Mouse (Mus musculus): ENCODE measurements around the gene Gprc5c. TPM values are rescaled to one million over a fixed set of nuclear protein-coding genes. Genes with fewer than 3 reads are reported as not detected.

Gprc5c gene
- total and polyA plus RNA-seq, 3 experiments = not detected

GRCm38 (mm10) chr11:114807686-114808427, 43.1 kb upstream of the Gprc5c start:
- H3K27me3 ChIP-seq (ENCODE audit: control insufficient read depth in 1 of 2, insufficient read depth in 2 of 2, low read length in 2 of 2) = no peaks in the 10 kb centered on the region
- no peaks in the 10 kb centered on the region for H3K9me3 ChIP-seq (replicated peaks; ENCODE audit: insufficient read depth, low read length)
- no peaks in the 10 kb centered on the region for H3K36me3 ChIP-seq (ENCODE audit: control insufficient read depth in 1 of 2, insufficient read depth in 2 of 2, low read length in 2 of 2)
- no peak overlapping the region for H3K27ac ChIP-seq (ENCODE audit: control insufficient read depth, low read depth, low read length)
- H3K4me1 ChIP-seq (ENCODE audit: control insufficient read depth in 1 of 2, insufficient read depth in 2 of 2, low read length in 2 of 2) = no peaks in the 10 kb centered on the region
- no peak for DNase-seq (ENCODE audit: low read depth, low spot score)
- no peak overlapping the region for H3K9ac ChIP-seq (ENCODE audit: control insufficient read depth, low read depth, low read length, poor library complexity, severe bottlenecking)
- no peak overlapping the region for H3K4me3 ChIP-seq (ENCODE audit: control insufficient read depth in 1 of 2, insufficient read depth in 1 of 2, low read depth in 2 of 2, low read length in 2 of 2)
- H3K79me2 ChIP-seq (ENCODE audit: control insufficient read depth, insufficient read depth, low read length, poor library complexity) = no peaks in the 10 kb centered on the region
- TF ChIP-seq MAFK (IDR thresholded peaks at IDR 0.05; ENCODE audit: borderline replicate concordance, low read depth, low read length) (no peak), MAZ (IDR thresholded peaks at IDR 0.05; ENCODE audit: low read depth, low read length) (no peak), NRF1 (IDR thresholded peaks at IDR 0.05; ENCODE audit: insufficient read depth, low read depth, low read length, poor library complexity, severe bottlenecking) (no peak), SIN3A (IDR thresholded peaks at IDR 0.05; ENCODE audit: low read length) (no peak), CTCF (IDR thresholded peaks at IDR 0.05 in 2 of 3, conservative IDR thresholded peaks at IDR 0.05 in 1 of 3; ENCODE audit: control insufficient read depth in 1 of 3, insufficient read depth in 1 of 3, low read depth in 2 of 3, low read length in 3 of 3, poor library complexity in 1 of 3, severe bottlenecking in 1 of 3) (no peak)

- Histone ChIP-seq H3K9me3 (replicated peaks; ENCODE audit: insufficient read depth, low read length) (no peaks in the 10 kb centered on the region), H3K27me3 (ENCODE audit: control insufficient read depth in 1 of 2, insufficient read depth in 2 of 2, low read length in 2 of 2) (no peaks in the 10 kb centered on the region), H3K36me3 (ENCODE audit: control insufficient read depth in 1 of 2, insufficient read depth in 2 of 2, low read length in 2 of 2) (no peaks in the 10 kb centered on the region), H3K4me1 (ENCODE audit: control insufficient read depth in 1 of 2, insufficient read depth in 2 of 2, low read length in 2 of 2) (no peaks in the 10 kb centered on the region), H3K9ac (ENCODE audit: control insufficient read depth, low read depth, low read length, poor library complexity, severe bottlenecking) (no peak overlapping the region), H3K79me2 (ENCODE audit: control insufficient read depth, insufficient read depth, low read length, poor library complexity) (no peaks in the 10 kb centered on the region), H3K4me3 (ENCODE audit: control insufficient read depth in 1 of 2, insufficient read depth in 1 of 2, low read depth in 2 of 2, low read length in 2 of 2) (no peak overlapping the region), H3K27ac (ENCODE audit: control insufficient read depth, low read depth, low read length) (no peak overlapping the region)
- TF ChIP-seq MAFK (IDR thresholded peaks at IDR 0.05; ENCODE audit: borderline replicate concordance, low read depth, low read length) (no peak), ZC3H11A (IDR thresholded peaks at IDR 0.05; ENCODE audit: low read depth, low read length) (no peak), RCOR1 (IDR thresholded peaks at IDR 0.05; ENCODE audit: low read depth, low read length) (no peak), MEF2A (IDR thresholded peaks at IDR 0.05; ENCODE audit: extremely low read depth, insufficient replicate concordance, low read depth, low read length, poor library complexity, severe bottlenecking) (no peak)
- DNase-seq (ENCODE audit: low read depth, low spot score) = no peak
Observed at GRCm38 (mm10) chr11:114809371-114809770, 41.6 kb upstream of the Gprc5c start.

- Histone ChIP-seq H3K36me3 (ENCODE audit: control insufficient read depth in 1 of 2, insufficient read depth in 2 of 2, low read length in 2 of 2) (no peaks in the 10 kb centered on the region), H3K4me3 (ENCODE audit: control insufficient read depth in 1 of 2, insufficient read depth in 1 of 2, low read depth in 2 of 2, low read length in 2 of 2) (no peak overlapping the region), H3K27ac (ENCODE audit: control insufficient read depth, low read depth, low read length) (no peak overlapping the region), H3K9me3 (replicated peaks; ENCODE audit: insufficient read depth, low read length) (no peaks in the 10 kb centered on the region), H3K9ac (ENCODE audit: control insufficient read depth, low read depth, low read length, poor library complexity, severe bottlenecking) (no peak overlapping the region), H3K4me1 (ENCODE audit: control insufficient read depth in 1 of 2, insufficient read depth in 2 of 2, low read length in 2 of 2) (no peaks in the 10 kb centered on the region), H3K27me3 (ENCODE audit: control insufficient read depth in 1 of 2, insufficient read depth in 2 of 2, low read length in 2 of 2) (no peaks in the 10 kb centered on the region), H3K79me2 (ENCODE audit: control insufficient read depth, insufficient read depth, low read length, poor library complexity) (no peaks in the 10 kb centered on the region)
- DNase-seq (ENCODE audit: low read depth, low spot score) = no peak
- no peak for TF ChIP-seq MXI1 (IDR thresholded peaks at IDR 0.05; ENCODE audit: low read depth, low read length)
- no peak for TF ChIP-seq POLR2AphosphoS5 (IDR thresholded peaks at IDR 0.05; ENCODE audit: borderline replicate concordance, low read depth, low read length)
- no peak for TF ChIP-seq ZKSCAN1 (IDR thresholded peaks at IDR 0.05; ENCODE audit: low read depth, low read length)
- TF ChIP-seq KAT2A (conservative IDR thresholded peaks at IDR 0.05; ENCODE audit: low read depth, low read length) = no peak
- no peak for TF ChIP-seq EP300 (IDR thresholded peaks at IDR 0.05; ENCODE audit: low read depth in 1 of 2, low read length in 2 of 2)
- no peak for TF ChIP-seq SIN3A (IDR thresholded peaks at IDR 0.05; ENCODE audit: low read length)
- no peak for TF ChIP-seq NRF1 (IDR thresholded peaks at IDR 0.05; ENCODE audit: insufficient read depth, low read depth, low read length, poor library complexity, severe bottlenecking)
- no peak for TF ChIP-seq TCF12 (IDR thresholded peaks at IDR 0.05; ENCODE audit: low read depth, low read length)
- TF ChIP-seq BHLHE40 (IDR thresholded peaks at IDR 0.05; ENCODE audit: borderline replicate concordance, low read depth, low read length) = no peak
- TF ChIP-seq USF1 (IDR thresholded peaks at IDR 0.05; ENCODE audit: low read depth, low read length) = no peak
- no peak for TF ChIP-seq RCOR1 (IDR thresholded peaks at IDR 0.05; ENCODE audit: low read depth, low read length)
Observed at GRCm38 (mm10) chr11:114810344-114810743, 40.6 kb upstream of the Gprc5c start.
